Mouse (Mus musculus) gastrocnemius, adult 18-20 months (tissue): ENCODE data around the gene Vill. TPM values are rescaled to one million over a fixed set of nuclear protein-coding genes. Genes with fewer than 3 reads are reported as not detected.

Experiments used
- DNase-seq: peaks from one replicate; pipeline ENCODE4 v3.0.0; 2021; ENCODE audit warnings: low spot score
- microRNA-seq: library from miRNA; unstranded; fragments of <30 nt; microRNA quantifications from one replicate; pipeline ENCODE4 v1.2.0, GENCODE M21; 2021
- total RNA-seq, 2 experiments: library from RNA; stranded (reverse); gene quantifications; 2 replicates each; pipeline ENCODE4 v1.2.3; 2021

Gene Vill
- total RNA-seq, 2 experiments from 2014 or later, result 0.23 TPM; not detected in 1

GRCm38 (mm10) chr9:119109685-119110353 lies 57.2 kb downstream of the Vill start:
- no peak for DNase-seq

- peak; percentile 64 for DNase-seq
Measured at GRCm38 (mm10) chr9:119110640-119111039, 58.1 kb downstream of the Vill start.

- DNase-seq, result no peak
Measured at GRCm38 (mm10) chr9:119114911-119115310, 62.3 kb downstream of the Vill start.

- DNase-seq, result no peak
Measured at GRCm38 (mm10) chr9:119119409-119120167, 67.0 kb downstream of the Vill start.

- DNase-seq, result no peak
Measured at GRCm38 (mm10) chr9:119120168-119120560, 67.6 kb downstream of the Vill start.

Small RNA genes within 50 kb of the gene (microRNA-seq; reads per million reads assigned to microRNA genes)
- gene Mir26a-1, result 16.4 reads per million, percentile 33 among the genes with 10 or more reads in this experiment

Other genes starting within 250 kb of the Vill start
- gene Ctdspl, start 126.3 kb upstream of the Vill start, total RNA-seq, result 1 to 10 TPM; 3.0 to 3.7 TPM
- gene Plcd1, start 40.7 kb downstream of the Vill start, total RNA-seq, result 1 to 10 TPM; 5.5 to 6.3 TPM
- not detected for gene Dlec1, start 49.7 kb downstream of the Vill start, total RNA-seq
- 1 to 10 TPM; 1.2 to 1.5 TPM for gene Acaa1b, start 104.3 kb downstream of the Vill start, total RNA-seq
- gene Gm47289, start 106.4 kb downstream of the Vill start, total RNA-seq, result not detected
- gene Slc22a13, start 156.3 kb downstream of the Vill start, total RNA-seq, result not detected